Mouse (Mus musculus): ENCODE results near the gene Slc6a9. TPM values are rescaled to one million over a fixed set of nuclear protein-coding genes. Genes with fewer than 3 reads are reported as not detected.
A peak's percentile ranks its signal among the peaks of the same experiment; 100 is the strongest.

Gene Slc6a9
- polyA plus RNA-seq, 1 experiment: 129 TPM

GRCm38 (mm10) chr4:117887133-117887532, 52.8 kb downstream of the Slc6a9 start, which contains the start of gene Atp6v0b:
Gene Atp6v0b, minus strand, starts transcription at chr4:117887333.
- TF ChIP-seq MAX (IDR thresholded peaks at IDR 0.05; ENCODE audit: low read depth) (no peak), POLR2A (IDR thresholded peaks at IDR 0.05; ENCODE audit: insufficient read length, low read depth) (peak; percentile 97), USF1 (IDR thresholded peaks at IDR 0.05; ENCODE audit: low read depth) (peak; percentile 99), POLR2AphosphoS2 (IDR thresholded peaks at IDR 0.05; ENCODE audit: insufficient read length, low read depth) (peak; percentile 96), TCF12 (IDR thresholded peaks at IDR 0.05; ENCODE audit: insufficient read depth, poor library complexity, severe bottlenecking) (no peak), TCF3 (IDR thresholded peaks at IDR 0.05; ENCODE audit: insufficient read length, low read depth) (peak; percentile 43), E2F4 (IDR thresholded peaks at IDR 0.05; ENCODE audit: insufficient read depth) (peak; percentile 9), SRF (IDR thresholded peaks at IDR 0.05; ENCODE audit: control insufficient read depth, insufficient read length, low read depth) (peak; percentile 17), MYOG (IDR thresholded peaks at IDR 0.05; ENCODE audit: control insufficient read depth in 1 of 3, insufficient read depth in 1 of 3, insufficient read length in 2 of 3, low read depth in 2 of 3) (peak in 2 of 3 experiments; percentile 65 to 71), MYOD1 (IDR thresholded peaks at IDR 0.05; ENCODE audit: control insufficient read depth in 1 of 3, insufficient read length in 2 of 3, low read depth in 2 of 3) (peak in 2 of 3 experiments; percentile 32 to 77), REST (IDR thresholded peaks at IDR 0.05; ENCODE audit: insufficient read depth, insufficient read length) (no peak), CEBPB (IDR thresholded peaks at IDR 0.05; ENCODE audit: insufficient read depth, poor library complexity, severe bottlenecking) (no peak)
- Histone ChIP-seq H3K4me2 (ENCODE audit: low read depth) (peak within 1 kb of the TSS; percentile 96), H3K4me3 (peak within 1 kb of the TSS; percentile 66), H3K36me3 (ENCODE audit: control insufficient read depth, insufficient read depth) (peaks cover 6% of the 10 kb centered on the region), H3K27me3 (ENCODE audit: control insufficient read depth, insufficient read depth, insufficient read length) (no peaks in the 10 kb centered on the region), H3ac (ENCODE audit: control insufficient read depth, insufficient read length) (peak within 1 kb of the TSS; percentile 60), H3K79me2 (ENCODE audit: control insufficient read depth, insufficient read depth) (peaks cover 24% of the 10 kb centered on the region)

DNA sequence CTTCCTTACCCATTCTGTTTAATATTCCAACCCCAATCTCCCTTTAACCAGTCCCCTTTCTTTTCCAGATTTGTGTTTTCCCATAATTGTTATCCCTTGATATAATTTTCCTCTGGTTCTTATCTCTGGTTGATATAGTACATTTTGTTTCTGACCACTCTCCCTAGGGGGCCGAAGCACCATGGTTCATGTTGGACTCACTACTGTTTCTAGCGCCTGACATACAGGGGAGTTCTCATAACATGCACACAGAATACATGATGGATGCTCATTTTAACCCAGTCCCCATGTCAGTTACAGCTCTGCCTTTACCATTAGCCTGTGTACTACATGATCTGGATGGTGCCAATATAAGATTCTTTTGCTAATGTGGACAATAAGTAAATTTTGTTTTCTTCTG, 53.6 kb downstream of the Slc6a9 start:
- Histone ChIP-seq H3K4me3 (peak overlapping the region; percentile 66), H3K79me2 (ENCODE audit: control insufficient read depth, insufficient read depth) (peaks cover 24% of the 10 kb centered on the region), H3K4me2 (ENCODE audit: low read depth) (peak overlapping the region; percentile 96), H3K36me3 (ENCODE audit: control insufficient read depth, insufficient read depth) (peaks cover 6% of the 10 kb centered on the region), H3K27me3 (ENCODE audit: control insufficient read depth, insufficient read depth, insufficient read length) (no peaks in the 10 kb centered on the region), H3ac (ENCODE audit: control insufficient read depth, insufficient read length) (no peak overlapping the region)
- no peak for TF ChIP-seq MAX (IDR thresholded peaks at IDR 0.05; ENCODE audit: low read depth)
- TF ChIP-seq POLR2AphosphoS2 (IDR thresholded peaks at IDR 0.05; ENCODE audit: insufficient read length, low read depth): no peak
- no peak for TF ChIP-seq TCF12 (IDR thresholded peaks at IDR 0.05; ENCODE audit: insufficient read depth, poor library complexity, severe bottlenecking)
- TF ChIP-seq MYOG (IDR thresholded peaks at IDR 0.05; ENCODE audit: control insufficient read depth in 1 of 3, insufficient read depth in 1 of 3, insufficient read length in 2 of 3, low read depth in 2 of 3): no peak
- TF ChIP-seq SRF (IDR thresholded peaks at IDR 0.05; ENCODE audit: control insufficient read depth, insufficient read length, low read depth): no peak
- TF ChIP-seq POLR2A (IDR thresholded peaks at IDR 0.05; ENCODE audit: insufficient read length, low read depth): no peak
- TF ChIP-seq TCF3 (IDR thresholded peaks at IDR 0.05; ENCODE audit: insufficient read length, low read depth): no peak
- no peak for TF ChIP-seq USF1 (IDR thresholded peaks at IDR 0.05; ENCODE audit: low read depth)
- no peak for TF ChIP-seq CEBPB (IDR thresholded peaks at IDR 0.05; ENCODE audit: insufficient read depth, poor library complexity, severe bottlenecking)
- no peak for TF ChIP-seq REST (IDR thresholded peaks at IDR 0.05; ENCODE audit: insufficient read depth, insufficient read length)
- no peak for TF ChIP-seq MYOD1 (IDR thresholded peaks at IDR 0.05; ENCODE audit: control insufficient read depth in 1 of 3, insufficient read length in 2 of 3, low read depth in 2 of 3)
- TF ChIP-seq E2F4 (IDR thresholded peaks at IDR 0.05; ENCODE audit: insufficient read depth): no peak

- Histone ChIP-seq H3K4me2 (ENCODE audit: low read depth) (no peak overlapping the region), H3K27me3 (ENCODE audit: control insufficient read depth, insufficient read depth, insufficient read length) (no peaks in the 10 kb centered on the region), H3K4me3 (no peak overlapping the region), H3K36me3 (ENCODE audit: control insufficient read depth, insufficient read depth) (peaks cover 6% of the 10 kb centered on the region), H3K79me2 (ENCODE audit: control insufficient read depth, insufficient read depth) (peaks cover 17% of the 10 kb centered on the region), H3ac (ENCODE audit: control insufficient read depth, insufficient read length) (no peak overlapping the region)
- no peak for TF ChIP-seq POLR2AphosphoS2 (IDR thresholded peaks at IDR 0.05; ENCODE audit: insufficient read length, low read depth)
- no peak for TF ChIP-seq USF1 (IDR thresholded peaks at IDR 0.05; ENCODE audit: low read depth)
- no peak for TF ChIP-seq CEBPB (IDR thresholded peaks at IDR 0.05; ENCODE audit: insufficient read depth, poor library complexity, severe bottlenecking)
- no peak for TF ChIP-seq MAX (IDR thresholded peaks at IDR 0.05; ENCODE audit: low read depth)
- TF ChIP-seq MYOD1 (IDR thresholded peaks at IDR 0.05; ENCODE audit: control insufficient read depth in 1 of 3, insufficient read length in 2 of 3, low read depth in 2 of 3): no peak
- TF ChIP-seq E2F4 (IDR thresholded peaks at IDR 0.05; ENCODE audit: insufficient read depth): no peak
- TF ChIP-seq POLR2A (IDR thresholded peaks at IDR 0.05; ENCODE audit: insufficient read length, low read depth): no peak
- TF ChIP-seq SRF (IDR thresholded peaks at IDR 0.05; ENCODE audit: control insufficient read depth, insufficient read length, low read depth): no peak
- no peak for TF ChIP-seq TCF3 (IDR thresholded peaks at IDR 0.05; ENCODE audit: insufficient read length, low read depth)
- no peak for TF ChIP-seq MYOG (IDR thresholded peaks at IDR 0.05; ENCODE audit: control insufficient read depth in 1 of 3, insufficient read depth in 1 of 3, insufficient read length in 2 of 3, low read depth in 2 of 3)
- TF ChIP-seq TCF12 (IDR thresholded peaks at IDR 0.05; ENCODE audit: insufficient read depth, poor library complexity, severe bottlenecking): no peak
- TF ChIP-seq REST (IDR thresholded peaks at IDR 0.05; ENCODE audit: insufficient read depth, insufficient read length): no peak
Observed at GRCm38 (mm10) chr4:117889471-117889870, 55.2 kb downstream of the Slc6a9 start.

- Histone ChIP-seq H3K27me3 (ENCODE audit: control insufficient read depth, insufficient read depth, insufficient read length) (no peaks in the 10 kb centered on the region), H3K79me2 (ENCODE audit: control insufficient read depth, insufficient read depth) (peaks cover 14% of the 10 kb centered on the region), H3K4me2 (ENCODE audit: low read depth) (no peak overlapping the region), H3K36me3 (ENCODE audit: control insufficient read depth, insufficient read depth) (peaks cover under 1% of the 10 kb centered on the region), H3K4me3 (no peak overlapping the region), H3ac (ENCODE audit: control insufficient read depth, insufficient read length) (no peak overlapping the region)
- TF ChIP-seq E2F4 (IDR thresholded peaks at IDR 0.05; ENCODE audit: insufficient read depth) (no peak), MYOG (IDR thresholded peaks at IDR 0.05; ENCODE audit: control insufficient read depth in 1 of 3, insufficient read depth in 1 of 3, insufficient read length in 2 of 3, low read depth in 2 of 3) (no peak), POLR2AphosphoS2 (IDR thresholded peaks at IDR 0.05; ENCODE audit: insufficient read length, low read depth) (no peak), MYOD1 (IDR thresholded peaks at IDR 0.05; ENCODE audit: control insufficient read depth in 1 of 3, insufficient read length in 2 of 3, low read depth in 2 of 3) (no peak), MAX (IDR thresholded peaks at IDR 0.05; ENCODE audit: low read depth) (no peak), SRF (IDR thresholded peaks at IDR 0.05; ENCODE audit: control insufficient read depth, insufficient read length, low read depth) (no peak), POLR2A (IDR thresholded peaks at IDR 0.05; ENCODE audit: insufficient read length, low read depth) (no peak), USF1 (IDR thresholded peaks at IDR 0.05; ENCODE audit: low read depth) (no peak), TCF3 (IDR thresholded peaks at IDR 0.05; ENCODE audit: insufficient read length, low read depth) (no peak), TCF12 (IDR thresholded peaks at IDR 0.05; ENCODE audit: insufficient read depth, poor library complexity, severe bottlenecking) (no peak), CEBPB (IDR thresholded peaks at IDR 0.05; ENCODE audit: insufficient read depth, poor library complexity, severe bottlenecking) (no peak), REST (IDR thresholded peaks at IDR 0.05; ENCODE audit: insufficient read depth, insufficient read length) (no peak)
Observed at GRCm38 (mm10) chr4:117890031-117890430, 55.7 kb downstream of the Slc6a9 start.

Measured in myocyte (in vitro differentiated cells).